Mouse (Mus musculus) olfactory bulb, adult 2 months (tissue): ENCODE data around the gene Per2. TPM values are rescaled to one million over a fixed set of nuclear protein-coding genes. Genes with fewer than 3 reads are reported as not detected.

ENCODE experiments used
- H3K27ac ChIP-seq: fragments of 200-500 bp; 2 replicates; pipeline ENCODE4 v1.5.1; 2012; ENCODE audit warnings: low read depth, low read length; ENCODE audit not compliant: insufficient read depth
- H3K4me1 ChIP-seq: fragments of 200-500 bp; 2 replicates; pipeline ENCODE4 v1.6.1; 2012; ENCODE audit warnings: low read length; ENCODE audit not compliant: control insufficient read depth, insufficient read depth
- H3K4me3 ChIP-seq: fragments of 200-500 bp; 2 replicates; pipeline ENCODE4 v1.5.1; 2012; ENCODE audit warnings: mild to moderate bottlenecking, low read depth, low read length, moderate library complexity; ENCODE audit not compliant: insufficient read depth
- CTCF ChIP-seq: fragments of 200-500 bp; IDR thresholded peaks from 2 replicates; pipeline ENCODE4 v1.5.1; 2012; ENCODE audit warnings: low read depth, mild to moderate bottlenecking, low read length, moderate library complexity; ENCODE audit not compliant: insufficient read depth
- POLR2A ChIP-seq: fragments of 200-500 bp; IDR thresholded peaks from 2 replicates; pipeline ENCODE4 v1.6.1; 2012; ENCODE audit warnings: mild to moderate bottlenecking, low read depth, low read length, moderate library complexity; ENCODE audit not compliant: insufficient read depth
- WGBS: fragments of 180-500 bp; shearing (Covaris S2); methylation state at CpG from one replicate; pipeline ENCODE4 v1.1.7; 2018; 5-methylcytosine and 5-hydroxymethylcytosine counted together
- polyA plus RNA-seq: library from polyadenylated mRNA; stranded (reverse); fragments of >200 nt; gene quantifications from 2 replicates; pipeline ENCODE4 v1.2.4, GENCODE M21; 2012; ENCODE audit warnings: low replicate concordance; ENCODE audit not compliant: missing spikeins, insufficient read depth, insufficient read length

The Per2 gene
- not detected in 2 replicates for polyA plus RNA-seq

GRCm38 (mm10) chr1:91459059-91459809 is at the start of gene Per2:
Per2 (minus strand) TSS chr1:91459324.
- H3K4me1 ChIP-seq: peaks cover 36% of the 10 kb centered on the region
- TF ChIP-seq CTCF (0 out of 2 replicates have a peak, but pooled peaks have one; percentile 21), POLR2A (peak; percentile 57; the same call in 1 of the 2 replicates)
- WGBS: under 1% methylated on average over 91 of the region's 91 CpGs
- H3K4me3 ChIP-seq: peak within 1 kb of the TSS; percentile 75
- H3K27ac ChIP-seq: peak within 1 kb of the TSS; percentile 91

DNA sequence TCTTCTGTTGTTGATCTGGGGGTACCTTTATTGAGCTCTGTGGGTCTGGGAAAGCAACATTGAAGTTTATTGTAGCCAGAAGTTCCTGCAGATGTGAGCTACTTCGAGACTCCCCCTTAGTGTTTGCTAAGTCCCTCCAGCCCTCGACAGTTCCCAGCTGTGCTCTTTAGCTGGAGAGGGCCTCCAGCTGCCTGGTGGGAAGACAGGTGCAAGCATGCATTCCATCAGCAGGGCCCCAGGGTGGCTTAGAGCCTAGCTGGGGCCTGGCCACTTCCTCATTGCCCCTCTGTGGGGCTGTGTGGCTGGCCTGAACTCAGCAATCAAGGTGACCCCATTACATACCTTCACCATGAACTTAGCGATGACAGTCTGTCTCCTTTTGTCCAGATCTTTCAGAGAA is 45.5 kb upstream of the Per2 start:
- 73% methylated on average over 3 of the region's 3 CpGs for WGBS
- H3K27ac ChIP-seq: no peak overlapping the region
- TF ChIP-seq CTCF: no peak
- TF ChIP-seq POLR2A: no peak
- no peak overlapping the region for H3K4me3 ChIP-seq
- no peaks in the 10 kb centered on the region for H3K4me1 ChIP-seq

- peaks cover 20% of the 10 kb centered on the region for H3K4me1 ChIP-seq
- H3K4me3 ChIP-seq: no peak overlapping the region
- no peak overlapping the region for H3K27ac ChIP-seq
- TF ChIP-seq POLR2A (no peak), CTCF (no peak)
- WGBS: 96% methylated on average over 6 of the region's 6 CpGs
These were observed 39.5 kb upstream of the Per2 start for GRCm38 (mm10) chr1:91498579-91498978.

DNA sequence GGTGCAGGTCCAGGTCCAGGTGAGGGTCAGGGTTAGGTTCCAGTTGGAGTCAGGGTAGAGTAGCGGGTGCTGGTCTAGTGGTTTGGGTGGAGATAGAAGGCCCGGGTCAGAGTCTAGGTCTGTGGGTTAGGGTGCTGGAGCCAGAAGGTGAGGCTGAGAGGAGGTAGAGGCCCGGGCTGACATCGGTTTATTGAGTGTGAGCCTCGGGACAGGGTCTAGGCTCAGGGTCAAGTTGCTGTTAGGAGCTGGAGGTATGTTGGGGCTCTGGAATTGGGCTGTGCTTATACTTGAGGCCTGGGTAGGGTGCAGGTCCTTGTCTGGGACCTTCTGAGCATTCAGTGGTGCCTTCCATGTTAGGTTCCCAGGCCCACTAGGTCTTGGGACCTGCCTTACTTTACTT is 36.2 kb upstream of the Per2 start:
- TF ChIP-seq POLR2A (no peak), CTCF (no peak)
- WGBS: 45% methylated on average over 5 of the region's 5 CpGs
- Histone ChIP-seq H3K4me3 (peak overlapping the region; percentile 57), H3K4me1 (peaks cover 20% of the 10 kb centered on the region), H3K27ac (no peak overlapping the region)

DNA sequence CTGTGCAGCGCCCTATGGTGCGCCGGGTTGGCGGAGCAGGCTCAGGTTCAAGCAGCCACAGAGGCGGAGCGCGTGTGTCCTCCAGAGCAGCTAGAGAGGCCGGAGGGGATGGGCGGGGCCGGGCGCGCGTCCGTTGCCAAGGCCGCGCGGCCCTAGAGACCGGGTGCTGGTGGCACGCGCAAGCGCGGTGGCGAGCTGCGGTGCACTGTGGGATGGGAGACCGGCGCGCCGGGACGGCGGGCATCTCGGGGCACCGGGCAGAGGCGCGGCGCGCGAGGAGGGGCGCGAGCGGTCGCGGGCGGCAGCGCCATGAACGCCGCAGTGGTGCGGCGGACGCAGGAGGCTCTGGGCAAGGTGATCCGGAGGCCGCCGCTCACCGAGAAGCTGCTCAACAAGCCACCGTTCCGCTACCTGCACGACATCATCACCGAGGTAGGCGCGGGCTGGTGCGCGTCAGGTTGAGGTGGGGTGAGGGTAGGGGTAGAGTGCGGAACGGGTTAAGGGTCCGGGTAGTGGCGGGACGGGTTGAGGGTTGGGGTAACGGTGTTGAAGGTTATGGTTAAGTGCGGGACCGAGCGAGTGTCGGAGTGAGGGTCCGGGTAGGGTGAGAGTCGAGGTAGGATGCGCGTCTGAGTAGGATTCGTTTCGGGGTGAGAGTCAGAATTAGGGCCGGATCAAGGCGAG is 35.5 kb upstream of the Per2 start, which contains the start of gene Traf3ip1:
Traf3ip1 (plus strand) TSS at position 191 of the 684 bp plus-strand sequence.
- under 1% methylated on average over 79 of the region's 79 CpGs for WGBS
- Histone ChIP-seq H3K4me3 (peak within 1 kb of the TSS; percentile 57), H3K27ac (no peak within 1 kb of the TSS), H3K4me1 (peaks cover 20% of the 10 kb centered on the region)
- TF ChIP-seq CTCF: no peak
- TF ChIP-seq POLR2A: peak; percentile 90

- peak overlapping the region; percentile 57; the same call in 1 of the 2 replicates for H3K4me3 ChIP-seq
- no peak overlapping the region for H3K27ac ChIP-seq
- H3K4me1 ChIP-seq: peaks cover 20% of the 10 kb centered on the region
- WGBS: 36% methylated on average over 3 of the region's 3 CpGs
- no peak for TF ChIP-seq POLR2A
These were observed 34.8 kb upstream of the Per2 start for GRCm38 (mm10) chr1:91493938-91494337.

DNA sequence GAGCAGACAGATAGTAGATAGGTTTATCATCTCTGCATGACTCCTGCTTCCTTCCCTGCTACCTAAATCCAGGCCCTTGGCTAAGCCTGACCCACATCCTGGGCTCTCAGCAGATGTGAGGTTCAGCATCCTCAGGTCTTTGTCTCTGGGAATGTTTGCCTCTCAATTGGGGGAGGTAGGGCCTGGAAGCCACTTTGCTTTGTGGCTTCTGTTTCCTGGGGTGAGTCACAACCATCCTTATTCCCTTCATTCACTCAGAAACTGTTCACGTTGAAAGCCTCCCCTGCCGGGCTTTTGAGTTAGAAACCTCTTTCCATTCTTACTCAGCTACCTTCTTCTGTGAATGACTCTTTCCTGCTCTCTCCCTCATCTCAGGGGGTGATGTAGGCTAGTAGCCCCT is 33.6 kb upstream of the Per2 start:
- TF ChIP-seq CTCF: no peak
- 12% methylated on average over 2 of the region's 2 CpGs for WGBS
- Histone ChIP-seq H3K27ac (no peak overlapping the region), H3K4me3 (no peak overlapping the region), H3K4me1 (peaks cover 20% of the 10 kb centered on the region)

GRCm38 (mm10) chr1:91490322-91490721 is 31.2 kb upstream of the Per2 start:
- H3K27ac ChIP-seq: no peak overlapping the region
- 66% methylated on average over 1 of the region's 1 CpGs for WGBS
- H3K4me1 ChIP-seq: peaks cover 10% of the 10 kb centered on the region
- no peak overlapping the region for H3K4me3 ChIP-seq
- TF ChIP-seq CTCF (no peak), POLR2A (no peak)

DNA sequence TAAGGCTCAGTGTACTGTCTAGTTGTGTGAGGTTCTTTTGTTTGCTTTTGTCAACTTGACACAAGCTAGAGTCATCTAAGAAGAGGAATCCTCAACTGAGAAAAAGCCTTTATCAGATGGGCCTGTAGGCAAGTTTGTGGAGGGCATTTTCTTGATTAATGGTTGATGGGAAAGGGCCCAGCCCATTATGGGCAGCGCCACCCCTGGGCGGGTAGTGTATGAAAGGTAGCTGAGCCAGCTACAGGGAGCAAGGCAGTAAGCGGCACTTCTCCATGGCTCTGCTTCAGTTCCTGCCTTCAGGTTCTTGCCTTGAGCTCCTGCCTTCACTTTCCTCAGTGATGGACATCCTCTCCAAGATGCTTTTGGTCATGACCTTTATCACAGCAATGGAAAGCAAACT is 27.0 kb upstream of the Per2 start:
- no peak overlapping the region for H3K27ac ChIP-seq
- no peaks in the 10 kb centered on the region; the same call in 1 of the 2 replicates for H3K4me1 ChIP-seq
- TF ChIP-seq CTCF: no peak
- TF ChIP-seq POLR2A: no peak
- 76% methylated on average over 3 of the region's 3 CpGs for WGBS
- no peak overlapping the region for H3K4me3 ChIP-seq
